ENCODE assay signal across 12 mouse cellular contexts in genomic region chr2:165740982-165741381, GRCm38 (mm10).
DNase-seq lines count a peak whose midpoint lies in the region; ATAC-seq and TF ChIP-seq lines count a peak whose summit lies in the region.
"Had no signal": no experiment of that assay in that cellular context is flagged by ENCODE, and none has a peak within 500 bp of the region (broad histone marks: within the 10 kb centered on the region; RNA-seq: fewer than 3 reads in every experiment).

No protein-coding gene starts in this region.

- no peaks in the 10 kb centered on the region for H3K9me3 ChIP-seq in lung, embryonic 14.5 days (ENCODE audit: low read depth, low read length)
- no peaks in the 10 kb centered on the region for H3K9me3 ChIP-seq in midbrain, embryonic 15.5 days
- H3K9me3 ChIP-seq: G1E had no signal

- no peak for TF ChIP-seq CTCF in lung, embryonic 14.5 days (IDR thresholded peaks at IDR 0.05; ENCODE audit: low read depth)
- no peak for TF ChIP-seq CTCF in layer of hippocampus, adult 2 months (conservative IDR thresholded peaks at IDR 0.05)

- no peak overlapping the region for H3K4me2 ChIP-seq in lung, embryonic 14.5 days
- H3K4me2 ChIP-seq in midbrain, embryonic 15.5 days, result no peak overlapping the region
- H3K4me2 ChIP-seq: liver, embryonic 11.5 days had no signal

- H3K4me1 ChIP-seq in lung, embryonic 14.5 days (ENCODE audit: insufficient read depth), result no peaks in the 10 kb centered on the region
- peaks cover 18% of the 10 kb centered on the region for H3K4me1 ChIP-seq in midbrain, embryonic 15.5 days

- ATAC-seq in lung, embryonic 14.5 days (ENCODE audit: insufficient read depth), result peak; percentile 77
- no peak for ATAC-seq in midbrain, embryonic 15.5 days (replicated peaks)

- no peaks in the 10 kb centered on the region for H3K27me3 ChIP-seq in lung, embryonic 14.5 days (ENCODE audit: insufficient read depth, low read length)
- H3K27me3 ChIP-seq in midbrain, embryonic 15.5 days (replicated peaks), result no peaks in the 10 kb centered on the region

- H3K9ac ChIP-seq in lung, embryonic 14.5 days, result no peak overlapping the region
- H3K9ac ChIP-seq in midbrain, embryonic 15.5 days, result no peak overlapping the region

- WGBS in lung, embryonic 14.5 days, result 6% methylated on average over 9 of the region's 9 CpGs
- 9% methylated on average over 9 of the region's 9 CpGs for WGBS in midbrain, embryonic 15.5 days

- no peak overlapping the region for H3K27ac ChIP-seq in lung, embryonic 14.5 days (ENCODE audit: low read depth)
- peak overlapping the region; percentile 8; the same call in 1 of the 2 replicates for H3K27ac ChIP-seq in midbrain, embryonic 15.5 days
- H3K27ac ChIP-seq in layer of hippocampus, adult 2 months, result no peak overlapping the region

- no peak overlapping the region for H3K4me3 ChIP-seq in lung, embryonic 14.5 days (ENCODE audit: low read depth, low read length)
- H3K4me3 ChIP-seq in midbrain, embryonic 15.5 days, result no peak overlapping the region
- no peak overlapping the region for H3K4me3 ChIP-seq in layer of hippocampus, adult 2 months

- peak; percentile 72 for DNase-seq in lung, embryonic 14.5 days
- DNase-seq in lung, postnatal 25 days (ENCODE audit: low spot score), result no peak
- peak; percentile 44 for DNase-seq in embryo, embryonic 9.5 days (ENCODE audit: extremely low spot score)
- DNase-seq in forelimb bud, embryonic 11.5 days (ENCODE audit: low read depth, low spot score), result peak; percentile 48
- no peak for DNase-seq in frontal cortex, postnatal 14 days (ENCODE audit: low spot score in 2 of 2)
- no peak for DNase-seq in layer of hippocampus, adult 2 months (ENCODE audit: low spot score in 2 of 2)
- no peak for DNase-seq in left cerebral cortex, adult 9 months (ENCODE audit: low spot score in 2 of 2)
- DNase-seq: cerebellum, adult 18-20 months; kidney, postnatal 36 days had no signal

- H3K36me3 ChIP-seq in lung, embryonic 14.5 days (ENCODE audit: insufficient read depth), result no peaks in the 10 kb centered on the region
- H3K36me3 ChIP-seq in midbrain, embryonic 15.5 days (replicated peaks), result no peaks in the 10 kb centered on the region
- H3K36me3 ChIP-seq: G1E had no signal

Comparison
In these comparisons a context has a peak if more than half of its experiments do, and no peak if none do; other contexts are left out.
1. DNase-seq: peak in lung, embryonic 14.5 days (single experiment), embryo, embryonic 9.5 days (single experiment) and forelimb bud, embryonic 11.5 days (single experiment); none in lung, postnatal 25 days (single experiment), frontal cortex, postnatal 14 days (0 of 2), layer of hippocampus, adult 2 months (0 of 2) and left cerebral cortex, adult 9 months (0 of 2).